Mouse (Mus musculus): ENCODE measurements around the gene Tcf7l2.

DNA sequence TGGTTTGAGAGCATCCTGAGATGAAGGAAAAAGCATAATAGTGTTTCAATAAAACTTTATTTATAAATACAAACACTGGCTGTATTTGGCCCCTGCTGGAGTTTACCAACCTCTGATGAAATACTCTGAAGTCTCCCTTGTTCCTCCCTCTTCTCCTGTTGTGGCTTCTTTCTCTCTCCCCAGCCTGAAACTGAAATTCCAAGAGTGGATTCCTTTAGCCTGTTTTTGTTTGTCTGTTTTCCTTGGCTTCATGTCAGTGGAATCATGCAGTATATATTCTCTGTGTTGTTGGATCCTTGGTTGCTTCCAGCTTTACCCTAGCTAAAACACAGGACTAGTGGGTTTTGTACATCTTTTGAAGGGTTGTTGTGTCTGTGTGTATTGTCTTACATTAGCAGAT, 16.5 kb downstream of the Tcf7l2 start:
- TF ChIP-seq POLR2A (IDR thresholded peaks at IDR 0.05; ENCODE audit: insufficient read length, low read depth) (no peak), USF1 (IDR thresholded peaks at IDR 0.05; ENCODE audit: low read depth) (no peak), MAX (IDR thresholded peaks at IDR 0.05; ENCODE audit: low read depth) (no peak), TCF12 (IDR thresholded peaks at IDR 0.05; ENCODE audit: insufficient read depth, poor library complexity, severe bottlenecking) (no peak), POLR2AphosphoS2 (IDR thresholded peaks at IDR 0.05; ENCODE audit: insufficient read length, low read depth) (no peak), MYOG (IDR thresholded peaks at IDR 0.05; ENCODE audit: control insufficient read depth in 1 of 3, insufficient read depth in 1 of 3, insufficient read length in 2 of 3, low read depth in 2 of 3) (no peak), SRF (IDR thresholded peaks at IDR 0.05; ENCODE audit: control insufficient read depth, insufficient read length, low read depth) (no peak), MYOD1 (IDR thresholded peaks at IDR 0.05; ENCODE audit: control insufficient read depth in 1 of 3, insufficient read length in 2 of 3, low read depth in 2 of 3) (no peak), E2F4 (IDR thresholded peaks at IDR 0.05; ENCODE audit: insufficient read depth) (no peak), CEBPB (IDR thresholded peaks at IDR 0.05; ENCODE audit: insufficient read depth, poor library complexity, severe bottlenecking) (no peak), TCF3 (IDR thresholded peaks at IDR 0.05; ENCODE audit: insufficient read length, low read depth) (no peak)
